ENCODE assay signal across 13 mouse cellular contexts in the genomic region with DNA sequence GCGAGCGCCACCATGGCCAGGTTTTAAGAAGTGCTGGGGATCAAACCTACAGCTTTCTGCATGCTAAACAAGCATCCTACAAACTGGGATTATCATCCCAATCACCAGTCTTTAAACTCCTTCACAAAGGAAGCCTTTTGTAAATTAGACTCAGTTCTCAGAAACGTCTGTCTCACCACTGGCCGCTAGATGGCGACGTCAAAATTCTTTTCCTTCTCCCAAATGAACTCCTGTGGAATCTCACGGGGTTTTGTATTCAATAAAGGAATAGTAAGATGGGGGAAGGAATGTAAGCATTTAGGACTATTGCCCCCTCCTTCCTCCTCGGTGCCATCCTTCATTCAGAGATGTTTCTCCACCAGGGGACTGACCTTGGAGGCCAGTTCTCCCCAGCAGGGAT. TPM values are rescaled to one million over a fixed set of nuclear protein-coding genes. Genes with fewer than 3 reads are reported as not detected.
A peak's percentile ranks its signal among the peaks of the same experiment; 100 is the strongest.
DNase-seq lines count a peak whose midpoint lies in the region; ATAC-seq and TF ChIP-seq lines count a peak whose summit lies in the region.
"Not testable (repeated sequence)": the region's sequence is repeated elsewhere in the genome, so short reads cannot be mapped to it uniquely, and the experiment has no call there.
"Had no signal": no experiment of that assay in that cellular context is flagged by ENCODE, and none has a peak within 500 bp of the region (broad histone marks: within the 10 kb centered on the region; RNA-seq: fewer than 3 reads in every experiment).

No protein-coding gene starts in this region.

- TF ChIP-seq CTCF in heart, postnatal 0 days (IDR thresholded peaks at IDR 0.05; ENCODE audit: low read depth): peak; percentile 35

- H3K9me3 ChIP-seq in heart, postnatal 0 days (replicated peaks; ENCODE audit: control insufficient read depth, low read length); midbrain, embryonic 10.5 days (replicated peaks): not testable (repeated sequence)

- H3K9ac ChIP-seq in heart, postnatal 0 days (replicated peaks; ENCODE audit: low read depth, low read length): not testable (repeated sequence)

- whole genome bisulfite sequencing in heart, postnatal 0 days: 5% methylated on average over 8 of the region's 8 CpGs
- WGBS in midbrain, embryonic 10.5 days: 15% methylated on average over 8 of the region's 8 CpGs

- not testable (repeated sequence) for H3K27ac ChIP-seq in heart, postnatal 0 days (ENCODE audit: low read depth); midbrain, embryonic 10.5 days (replicated peaks)

- not testable (repeated sequence) for H3K4me2 ChIP-seq in heart, postnatal 0 days (ENCODE audit: low read depth, low read length)

- not testable (repeated sequence) for ATAC-seq in heart, postnatal 0 days (ENCODE audit: insufficient read depth, low read depth)

- TF ChIP-seq EP300 in heart, postnatal 0 days (IDR thresholded peaks at IDR 0.05; ENCODE audit: low read depth): not testable (repeated sequence)

- not testable (repeated sequence) for H3K4me3 ChIP-seq in heart, postnatal 0 days (ENCODE audit: low read depth, low read length); midbrain, embryonic 10.5 days

- H3K27me3 ChIP-seq in heart, postnatal 0 days (ENCODE audit: control insufficient read depth, insufficient read depth, low read length); midbrain, embryonic 10.5 days (ENCODE audit: low read depth, poor library complexity, severe bottlenecking): not testable (repeated sequence)

- not testable (repeated sequence) for H3K4me1 ChIP-seq in heart, postnatal 0 days (ENCODE audit: control insufficient read depth, insufficient read depth); midbrain, embryonic 10.5 days

- peak; percentile 33 to 45 for DNase-seq in B cell, adult 2 months
- peak; percentile 66 for DNase-seq in adrenal gland, postnatal 14 days
- DNase-seq in embryo, embryonic 11 days: peak; percentile 55
- DNase-seq in heart, postnatal 0 days (ENCODE audit: low spot score): peak; percentile 32
- DNase-seq in kidney, adult 9 months: peak; percentile 63
- peak; percentile 61 to 72 for DNase-seq in left cerebral cortex, postnatal 25 days (ENCODE audit: low spot score in 2 of 2)
- peak; percentile 52 for DNase-seq in midbrain, embryonic 10.5 days (ENCODE audit: low spot score)
- peak; percentile 78 for DNase-seq in right cerebral cortex, postnatal 4 days

- H3K36me3 ChIP-seq in heart, postnatal 0 days (replicated peaks; ENCODE audit: control insufficient read depth, insufficient read depth, low read length); midbrain, embryonic 10.5 days: not testable (repeated sequence)

- intact Hi-C loops in left cerebral cortex, postnatal 25 days (cut with DNase I): loop anchor here (5.0 kb wide), 1 partner anchor 222 kb away; no protein-coding TSS in a partner anchor

RNA-seq across cellular contexts. Expression of gene Gm7697, which starts 26.8 kb away (rescaled TPM):
- not detected in 2 replicates for total RNA-seq in adrenal gland, postnatal 14 days (2021)
- total RNA-seq in heart, postnatal 0 days (2014; rRNA removed; ENCODE audit: low replicate concordance): 0.58 TPM in 1 of 2 replicates, not detected in the other
- not detected in 2 replicates for polyA plus RNA-seq in heart, postnatal 0 days (2015; fragmentation: Nextera tagmentation; extraction: Ambion mirVana)
- not detected for total RNA-seq in left cerebral cortex, postnatal 25 days (2021)
- polyA plus RNA-seq in midbrain, embryonic 10.5 days (2016; fragmentation: Nextera tagmentation; extraction: Ambion mirVana): not detected in 2 replicates
- total RNA-seq: gastrocnemius, postnatal 36 days; left cerebral cortex, postnatal 36 days had no signal
- polyA plus RNA-seq: CD4-positive, CD25-positive, alpha-beta regulatory T cell, adult 4 months; hindbrain, embryonic 13.5 days; stomach, embryonic 15.5 days had no signal
